Mouse (Mus musculus) forebrain, embryonic 13.5 days (tissue): ENCODE results near the gene 2310022B05Rik. TPM values are rescaled to one million over a fixed set of nuclear protein-coding genes. Genes with fewer than 3 reads are reported as not detected.

Source experiments
- ATAC-seq: fragments of 200-750 bp; cut with Nextera tagmentation; 2 replicates; pipeline ENCODE4 v1.8.0; 2017
- H3K27ac ChIP-seq: fragments of 300-500 bp; sonication (generic); 2 replicates; pipeline ENCODE4 v1.5.1; 2015; ENCODE audit warnings: inconsistent platforms, mild to moderate bottlenecking, moderate library complexity
- H3K27me3 ChIP-seq: fragments of 300-500 bp; sonication (generic); 2 replicates; pipeline ENCODE4 v1.6.1; 2015; ENCODE audit warnings: mild to moderate bottlenecking, inconsistent platforms
- H3K36me3 ChIP-seq: fragments of 300-500 bp; sonication (generic); 2 replicates; pipeline ENCODE4 v1.6.1; 2015; ENCODE audit warnings: mild to moderate bottlenecking, inconsistent platforms; ENCODE audit not compliant: poor library complexity, severe bottlenecking
- H3K4me1 ChIP-seq: fragments of 300-500 bp; sonication (generic); 2 replicates; pipeline ENCODE4 v1.6.1; 2015; ENCODE audit warnings: inconsistent platforms
- H3K4me2 ChIP-seq: fragments of 300-500 bp; sonication (generic); 2 replicates; pipeline ENCODE4 v1.6.1; 2015; ENCODE audit warnings: inconsistent platforms, mild to moderate bottlenecking, moderate library complexity
- H3K4me3 ChIP-seq: fragments of 300-500 bp; sonication (generic); 2 replicates; pipeline ENCODE4 v1.5.1; 2015; ENCODE audit warnings: mild to moderate bottlenecking, inconsistent platforms
- H3K9ac ChIP-seq: fragments of 300-500 bp; sonication (generic); 2 replicates; pipeline ENCODE4 v1.6.1; 2015; ENCODE audit warnings: mild to moderate bottlenecking, inconsistent platforms
- H3K9me3 ChIP-seq: fragments of 300-500 bp; sonication (generic); replicated peaks from 2 replicates; pipeline ENCODE4 v1.6.1; 2016; ENCODE audit warnings: inconsistent platforms
- WGBS: fragments of 180-500 bp; shearing (Covaris S2); methylation state at CpG from one replicate; pipeline ENCODE4 v1.1.7; 2015; 5-methylcytosine and 5-hydroxymethylcytosine counted together
- polyA plus RNA-seq: library from polyadenylated mRNA; unstranded; fragments of >200 nt; fragmentation: Nextera tagmentation; extraction: Ambion mirVana; gene quantifications from 2 replicates; pipeline ENCODE4 v1.2.1, GENCODE M21; 2015

The 2310022B05Rik gene
- polyA plus RNA-seq, 1 experiment from 2014 or later, result 18.0 TPM

GRCm38 (mm10) chr8:124681077-124681791 lies 18.1 kb upstream of the 2310022B05Rik start:
- ATAC-seq, result no peak
- H3K27me3 ChIP-seq, result no peaks in the 10 kb centered on the region
- H3K36me3 ChIP-seq, result peaks cover 90% of the 10 kb centered on the region
- H3K4me3 ChIP-seq, result no peak overlapping the region
- no peak overlapping the region for H3K9ac ChIP-seq
- 73% methylated on average over 10 of the region's 10 CpGs for WGBS
- peaks cover 4% of the 10 kb centered on the region for H3K4me1 ChIP-seq
- no peaks in the 10 kb centered on the region for H3K9me3 ChIP-seq
- H3K4me2 ChIP-seq, result no peak overlapping the region
- H3K27ac ChIP-seq, result no peak overlapping the region

GRCm38 (mm10) chr8:124678246-124678645 lies 15.1 kb upstream of the 2310022B05Rik start:
- 95% methylated on average over 13 of the region's 13 CpGs for WGBS

GRCm38 (mm10) chr8:124677486-124677885 lies 14.3 kb upstream of the 2310022B05Rik start:
- peak overlapping the region; percentile 34; the same call in 1 of the 2 replicates for H3K9ac ChIP-seq
- H3K27ac ChIP-seq, result 0 out of 2 replicates have a peak overlapping the region, but pooled peaks have one; percentile 62
- no peak overlapping the region for H3K4me3 ChIP-seq
- WGBS, result 50% methylated on average over 12 of the region's 12 CpGs
- no peaks in the 10 kb centered on the region for H3K9me3 ChIP-seq
- no peak overlapping the region for H3K4me2 ChIP-seq
- peaks cover 4% of the 10 kb centered on the region for H3K4me1 ChIP-seq
- peak; percentile 92 for ATAC-seq
- no peaks in the 10 kb centered on the region for H3K27me3 ChIP-seq
- H3K36me3 ChIP-seq, result peaks cover 89% of the 10 kb centered on the region

More at GRCm38 (mm10) chr8:124678246-124678645, 15.1 kb upstream of the 2310022B05Rik start:
- Histone ChIP-seq H3K9ac (no peak overlapping the region), H3K9me3 (no peaks in the 10 kb centered on the region), H3K27ac (no peak overlapping the region), H3K27me3 (no peaks in the 10 kb centered on the region), H3K36me3 (peaks cover 89% of the 10 kb centered on the region), H3K4me3 (no peak overlapping the region), H3K4me1 (peaks cover 4% of the 10 kb centered on the region), H3K4me2 (no peak overlapping the region)
- no peak for ATAC-seq

DNA sequence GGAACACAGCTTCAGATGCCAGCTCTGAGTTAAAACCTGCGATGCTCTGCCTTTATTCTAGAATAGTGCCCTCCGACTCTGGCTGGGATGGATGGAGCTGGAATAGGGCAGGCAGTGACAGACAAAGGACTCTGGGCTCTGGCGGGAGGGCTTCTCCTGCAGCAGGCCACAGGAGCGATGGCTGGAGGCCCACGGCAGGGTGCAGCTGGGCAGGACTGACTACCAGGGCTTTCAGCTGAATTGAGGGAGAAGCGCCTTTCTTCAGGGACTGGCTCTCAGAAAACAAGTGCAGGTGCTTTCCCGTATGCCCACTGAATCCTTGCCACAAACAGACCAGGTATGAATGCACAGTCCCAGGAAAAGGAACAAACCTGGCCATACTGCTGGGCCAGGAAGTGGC lies 13.9 kb upstream of the 2310022B05Rik start:
- H3K4me3 ChIP-seq, result no peak overlapping the region
- H3K4me1 ChIP-seq, result peaks cover 4% of the 10 kb centered on the region
- peak; percentile 41; the same call in 1 of the 2 replicates for ATAC-seq
- 88% methylated on average over 7 of the region's 7 CpGs for WGBS
- peaks cover 89% of the 10 kb centered on the region for H3K36me3 ChIP-seq
- H3K9ac ChIP-seq, result peak overlapping the region; percentile 34; the same call in 1 of the 2 replicates
- H3K4me2 ChIP-seq, result no peak overlapping the region
- H3K9me3 ChIP-seq, result no peaks in the 10 kb centered on the region
- 0 out of 2 replicates have a peak overlapping the region, but pooled peaks have one; percentile 62 for H3K27ac ChIP-seq
- no peaks in the 10 kb centered on the region for H3K27me3 ChIP-seq

DNA sequence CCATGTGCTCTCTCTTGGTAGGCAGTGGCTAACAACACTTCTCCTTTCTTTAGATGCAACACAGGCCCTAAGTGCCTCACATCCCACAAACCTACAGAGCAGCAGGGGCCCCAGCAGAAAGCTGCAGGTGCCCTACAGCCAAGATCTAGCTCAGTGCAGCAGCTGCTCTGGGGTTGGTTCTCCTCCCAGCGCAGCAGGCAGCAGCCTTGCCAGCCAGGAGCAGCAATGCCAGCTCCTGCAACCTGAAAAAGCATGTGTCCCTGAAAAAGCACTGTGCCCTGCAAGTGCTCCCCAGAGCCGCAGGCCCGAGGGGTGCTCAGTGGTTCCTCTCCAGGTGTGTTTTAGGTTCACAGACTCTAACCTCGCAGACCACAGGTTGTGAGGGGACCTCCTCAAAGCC lies 13.5 kb upstream of the 2310022B05Rik start:
- no peak overlapping the region for H3K27ac ChIP-seq
- peaks cover 87% of the 10 kb centered on the region for H3K36me3 ChIP-seq
- H3K9ac ChIP-seq, result peak overlapping the region; percentile 34; the same call in 1 of the 2 replicates
- H3K27me3 ChIP-seq, result no peaks in the 10 kb centered on the region
- no peak for ATAC-seq
- H3K4me2 ChIP-seq, result no peak overlapping the region
- no peak overlapping the region for H3K4me3 ChIP-seq
- no peaks in the 10 kb centered on the region for H3K9me3 ChIP-seq
- 92% methylated on average over 4 of the region's 4 CpGs for WGBS
- H3K4me1 ChIP-seq, result peaks cover 4% of the 10 kb centered on the region

GRCm38 (mm10) chr8:124672345-124672744 lies 9.2 kb upstream of the 2310022B05Rik start:
- Histone ChIP-seq H3K4me3 (no peak overlapping the region), H3K4me1 (peaks cover 3% of the 10 kb centered on the region), H3K9me3 (no peaks in the 10 kb centered on the region), H3K36me3 (peaks cover 70% of the 10 kb centered on the region), H3K27me3 (no peaks in the 10 kb centered on the region), H3K9ac (no peak overlapping the region), H3K4me2 (no peak overlapping the region), H3K27ac (no peak overlapping the region)
- WGBS, result 91% methylated on average over 2 of the region's 2 CpGs
- ATAC-seq, result no peak

DNA sequence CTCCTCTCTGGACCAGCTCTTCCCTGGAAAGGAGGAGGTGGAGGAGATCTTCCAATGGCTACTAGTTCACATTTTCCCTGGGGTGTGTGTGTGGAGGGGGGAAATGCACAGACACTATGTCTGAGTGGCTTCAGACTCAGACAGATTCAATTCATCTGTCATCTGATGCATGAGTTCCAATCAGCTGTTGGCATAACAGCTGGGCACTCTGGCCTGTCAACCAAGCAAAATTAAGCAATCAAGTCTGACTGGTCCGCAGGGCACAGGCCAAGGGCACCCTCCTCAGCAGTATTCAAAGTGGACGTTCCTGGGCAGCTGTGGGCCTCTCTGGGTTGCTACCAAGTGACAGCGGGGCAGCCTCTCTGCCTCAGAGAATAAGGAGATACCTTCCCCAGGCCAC lies 5.6 kb upstream of the 2310022B05Rik start:
- H3K4me2 ChIP-seq, result no peak overlapping the region
- H3K4me1 ChIP-seq, result 0 out of 2 replicates have a peak, but pooled peaks cover under 1% of the 10 kb centered on the region
- H3K4me3 ChIP-seq, result no peak overlapping the region
- no peaks in the 10 kb centered on the region for H3K27me3 ChIP-seq
- ATAC-seq, result no peak
- H3K36me3 ChIP-seq, result peaks cover 39% of the 10 kb centered on the region
- no peak overlapping the region for H3K9ac ChIP-seq
- no peaks in the 10 kb centered on the region for H3K9me3 ChIP-seq
- 81% methylated on average over 3 of the region's 3 CpGs for WGBS
- no peak overlapping the region for H3K27ac ChIP-seq

GRCm38 (mm10) chr8:124664414-124664813 lies 1.2 kb upstream of the 2310022B05Rik start:
- no peak for ATAC-seq
- no peak overlapping the region for H3K4me3 ChIP-seq
- no peaks in the 10 kb centered on the region for H3K36me3 ChIP-seq
- H3K9me3 ChIP-seq, result no peaks in the 10 kb centered on the region
- no peak overlapping the region for H3K4me2 ChIP-seq
- 93% methylated on average over 3 of the region's 3 CpGs for WGBS
- no peak overlapping the region for H3K27ac ChIP-seq
- H3K9ac ChIP-seq, result no peak overlapping the region
- H3K27me3 ChIP-seq, result no peaks in the 10 kb centered on the region
- peaks cover 35% of the 10 kb centered on the region for H3K4me1 ChIP-seq

DNA sequence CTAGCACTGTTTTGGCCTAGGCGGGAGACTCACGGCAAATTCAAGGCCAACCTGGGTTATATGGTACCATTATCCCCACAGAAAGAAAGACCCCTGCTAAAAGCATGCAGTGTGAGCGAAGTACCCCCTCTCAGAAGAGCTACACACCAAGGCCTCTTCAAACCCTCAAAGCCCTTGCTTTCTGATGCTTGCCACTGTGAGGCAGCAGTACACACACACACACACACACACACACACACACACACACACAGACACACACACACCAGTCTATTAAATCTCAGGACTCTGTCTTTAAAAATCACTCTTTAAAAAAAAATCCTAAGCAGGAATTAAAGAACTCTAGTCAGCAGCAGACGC lies 683 bp upstream of the 2310022B05Rik start:
- H3K4me1 ChIP-seq, result peaks cover 39% of the 10 kb centered on the region
- no peak; the same call in 1 of the 2 replicates for ATAC-seq
- peak overlapping the region; percentile 83 for H3K4me2 ChIP-seq
- whole genome bisulfite sequencing, result 44% methylated on average over 4 of the region's 4 CpGs
- H3K27me3 ChIP-seq, result no peaks in the 10 kb centered on the region
- H3K36me3 ChIP-seq, result no peaks in the 10 kb centered on the region
- H3K27ac ChIP-seq, result peak overlapping the region; percentile 76
- H3K9me3 ChIP-seq, result no peaks in the 10 kb centered on the region
- peak overlapping the region; percentile 79 for H3K4me3 ChIP-seq
- H3K9ac ChIP-seq, result peak overlapping the region; percentile 87

DNA sequence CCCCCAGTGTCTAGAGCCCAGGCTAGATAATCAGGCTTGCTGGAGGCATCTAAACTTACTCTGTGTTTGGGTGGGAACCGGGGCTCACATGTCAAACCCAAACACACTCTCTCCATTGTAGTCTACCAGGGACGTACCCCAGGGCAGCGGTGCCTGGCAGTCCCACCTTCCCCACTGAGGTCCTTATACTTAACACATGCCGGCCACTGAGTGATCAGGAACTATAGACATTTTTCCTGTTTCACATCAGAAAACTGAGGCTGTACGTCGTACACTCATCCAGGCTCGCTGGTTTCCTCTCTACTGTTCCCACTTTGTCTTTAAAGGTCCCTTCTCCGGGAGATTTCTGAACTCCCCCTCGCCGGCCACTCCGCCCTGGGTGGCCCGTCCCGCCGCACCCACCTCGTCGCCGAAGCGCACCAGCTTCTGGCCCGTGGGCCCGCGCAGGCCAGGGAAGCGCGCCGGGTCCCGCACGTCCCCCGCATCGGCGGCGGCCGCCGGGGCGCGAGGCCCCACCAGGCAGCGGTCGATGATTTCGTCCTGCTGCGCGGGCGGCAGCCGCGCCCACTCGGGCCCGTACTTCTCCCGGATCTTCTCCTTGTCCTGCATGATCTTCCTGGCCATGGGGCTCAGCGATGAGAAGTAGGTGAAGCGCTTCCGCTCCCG lies 590 bp downstream of the 2310022B05Rik start:
- under 1% methylated on average over 49 of the region's 49 CpGs for WGBS
- peak; percentile 44 for ATAC-seq

DNA sequence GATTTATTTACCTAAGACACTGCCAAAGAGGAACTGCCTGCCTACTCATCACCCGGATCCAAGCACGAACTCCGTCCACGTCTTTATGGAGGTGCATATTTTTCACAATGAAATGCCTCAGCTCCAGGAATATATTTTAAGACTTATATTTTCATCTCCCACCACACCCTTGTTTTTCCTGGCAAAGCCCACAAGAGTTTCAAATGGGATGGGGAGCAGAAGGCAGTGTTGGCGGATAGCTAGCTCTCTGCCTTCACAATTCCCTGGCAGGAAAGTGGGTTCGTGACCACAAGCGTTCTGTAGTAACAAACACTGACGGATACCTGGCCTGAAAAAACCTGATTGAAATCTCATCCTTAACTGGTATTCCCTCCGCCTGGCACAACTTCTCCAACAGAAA lies 1.4 kb downstream of the 2310022B05Rik start:
- H3K4me2 ChIP-seq, result peak overlapping the region; percentile 83
- peaks cover 50% of the 10 kb centered on the region for H3K4me1 ChIP-seq
- H3K27ac ChIP-seq, result no peak overlapping the region
- ATAC-seq, result no peak
- peak overlapping the region; percentile 87 for H3K9ac ChIP-seq
- H3K36me3 ChIP-seq, result peaks cover 2% of the 10 kb centered on the region
- 61% methylated on average over 9 of the region's 9 CpGs for WGBS
- no peaks in the 10 kb centered on the region for H3K9me3 ChIP-seq
- peak overlapping the region; percentile 79 for H3K4me3 ChIP-seq
- no peaks in the 10 kb centered on the region for H3K27me3 ChIP-seq

More for the DNA sequence above, 590 bp downstream of the 2310022B05Rik start:
- H3K36me3 ChIP-seq, result no peaks in the 10 kb centered on the region
- H3K4me1 ChIP-seq, result peaks cover 50% of the 10 kb centered on the region
- H3K27ac ChIP-seq, result peak overlapping the region; percentile 76
- no peaks in the 10 kb centered on the region for H3K9me3 ChIP-seq
- peak overlapping the region; percentile 79 for H3K4me3 ChIP-seq
- H3K27me3 ChIP-seq, result no peaks in the 10 kb centered on the region
- H3K4me2 ChIP-seq, result peak overlapping the region; percentile 83
- H3K9ac ChIP-seq, result peak overlapping the region; percentile 87

- Histone ChIP-seq H3K4me3 (no peak overlapping the region), H3K4me1 (peaks cover 46% of the 10 kb centered on the region), H3K27ac (peak overlapping the region; percentile 22), H3K27me3 (no peaks in the 10 kb centered on the region), H3K9ac (no peak overlapping the region), H3K4me2 (no peak overlapping the region), H3K36me3 (peaks cover 16% of the 10 kb centered on the region), H3K9me3 (no peaks in the 10 kb centered on the region)
- 37% methylated on average over 2 of the region's 2 CpGs for WGBS
- peak; percentile 66 for ATAC-seq
Measured at GRCm38 (mm10) chr8:124658415-124658814, 4.8 kb downstream of the 2310022B05Rik start.
